Mouse (Mus musculus) splenic B cell, adult 2 months (primary cell): ENCODE results near the gene Akna.

ENCODE experiments used
- DNase-seq: peaks from one replicate; pipeline ENCODE4 v3.0.0-alpha.2; 2011; ENCODE audit warnings: low read depth, low spot score
- H3K27me3 ChIP-seq: 2 replicates; pipeline ENCODE4 v1.6.1; 2012; ENCODE audit warnings: mild to moderate bottlenecking, low read length, moderate library complexity, mixed read lengths; ENCODE audit not compliant: control insufficient read depth, poor library complexity, insufficient read depth, severe bottlenecking
- H3K36me3 ChIP-seq: 2 replicates; pipeline ENCODE4 v1.6.1; 2012; ENCODE audit warnings: mild to moderate bottlenecking, low read length, moderate library complexity, mixed read lengths; ENCODE audit not compliant: control insufficient read depth, poor library complexity, insufficient read depth, severe bottlenecking

Akna gene

DNA sequence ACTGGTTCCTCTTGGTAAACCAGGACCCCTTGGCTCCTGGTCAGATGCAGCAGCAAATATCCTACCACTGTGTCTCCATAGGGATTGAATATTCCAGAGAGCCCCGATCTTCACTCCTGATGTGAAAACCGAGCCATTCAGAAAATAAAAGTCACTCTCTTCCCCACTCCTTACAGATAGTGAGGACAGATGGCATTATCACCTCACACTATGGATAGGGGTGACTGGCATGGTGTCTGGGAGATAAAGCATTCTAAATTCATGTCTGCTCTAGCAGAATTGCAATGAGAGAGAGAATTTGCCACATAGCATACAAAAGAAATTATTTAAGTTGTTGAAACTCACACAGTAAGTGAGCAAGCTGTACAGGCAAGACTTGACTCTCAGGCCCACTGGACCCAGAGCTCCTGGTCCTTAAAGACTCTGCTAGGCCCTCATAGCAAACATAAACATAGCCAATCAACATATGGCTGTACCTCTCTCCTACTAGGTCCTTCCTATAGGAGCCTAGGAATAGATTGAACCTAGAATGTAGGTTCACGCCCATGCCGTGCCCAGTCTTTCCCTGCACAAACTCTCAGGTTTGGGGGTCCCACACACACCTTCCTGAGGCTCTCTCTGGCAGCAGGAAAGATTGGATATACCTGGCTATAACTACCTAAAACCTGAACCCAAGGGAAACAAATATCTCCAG lies 20.3 kb downstream of the Akna start:
- Histone ChIP-seq H3K27me3 (no peaks in the 10 kb centered on the region), H3K36me3 (peaks cover 24% of the 10 kb centered on the region)
- no peak for DNase-seq

DNA sequence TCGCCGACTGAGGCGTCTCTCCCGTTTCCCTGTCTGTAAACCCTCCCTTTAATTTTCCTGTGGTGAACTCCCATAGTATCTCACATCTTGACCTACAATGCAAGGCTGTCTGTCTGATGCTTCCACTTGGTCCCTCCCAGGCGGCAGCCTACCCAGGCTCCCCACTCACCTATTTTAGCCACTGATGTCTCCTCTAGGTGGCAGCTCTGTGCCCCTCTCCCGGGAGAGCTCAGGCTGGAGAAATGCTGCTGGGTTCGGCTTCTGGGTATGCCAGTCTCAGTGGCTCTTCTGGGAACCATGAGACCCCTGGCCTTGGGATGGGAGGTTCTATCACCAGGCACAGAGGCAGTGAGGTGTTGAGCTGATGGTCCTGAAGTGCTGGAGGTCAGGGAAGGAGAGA lies 25.7 kb downstream of the Akna start:
- Histone ChIP-seq H3K27me3 (no peaks in the 10 kb centered on the region), H3K36me3 (peaks cover 42% of the 10 kb centered on the region)
- no peak for DNase-seq

DNA sequence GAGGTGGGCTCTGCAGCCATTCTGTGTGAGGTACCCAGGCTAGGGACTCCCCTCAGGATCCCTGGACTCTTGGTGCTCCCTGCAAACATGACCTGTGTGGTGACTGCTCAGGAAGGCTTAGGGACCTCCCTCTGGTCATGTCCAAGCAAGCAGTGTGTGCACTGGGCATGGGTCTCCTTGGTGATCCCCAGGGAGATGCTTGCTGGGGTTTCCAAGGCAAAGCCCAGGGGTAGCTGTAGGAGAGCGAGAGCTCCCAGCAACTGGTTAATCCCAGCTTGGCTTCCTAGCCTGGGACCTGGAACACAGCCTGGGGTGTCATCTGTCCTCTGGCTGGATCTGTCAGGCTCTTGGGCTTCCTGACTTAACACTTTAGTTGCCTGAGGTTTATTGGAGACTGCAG lies 27.8 kb downstream of the Akna start:
- DNase-seq = no peak
- Histone ChIP-seq H3K27me3 (no peaks in the 10 kb centered on the region), H3K36me3 (peaks cover 55% of the 10 kb centered on the region)

DNA sequence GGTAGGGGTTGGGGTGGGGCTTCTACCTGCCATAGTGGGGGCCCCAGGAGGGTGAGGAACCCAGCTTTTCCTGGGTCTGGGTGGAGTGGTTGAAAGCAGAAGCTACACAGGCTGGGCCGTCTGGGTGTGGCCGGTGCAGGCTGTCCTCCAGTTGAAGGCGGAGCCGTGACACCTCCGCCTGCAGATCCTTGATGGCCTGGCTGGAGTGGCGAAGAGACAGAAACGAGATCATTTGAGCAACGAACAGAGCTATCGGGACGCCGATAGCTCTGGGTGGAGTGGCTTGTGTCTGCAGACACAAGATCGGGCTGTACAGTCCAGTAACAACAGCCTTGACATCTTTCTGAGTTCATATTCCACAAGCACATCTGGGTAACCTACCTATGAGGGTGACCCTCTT lies 28.8 kb downstream of the Akna start:
- DNase-seq = no peak
- peaks cover 62% of the 10 kb centered on the region for H3K36me3 ChIP-seq

DNA sequence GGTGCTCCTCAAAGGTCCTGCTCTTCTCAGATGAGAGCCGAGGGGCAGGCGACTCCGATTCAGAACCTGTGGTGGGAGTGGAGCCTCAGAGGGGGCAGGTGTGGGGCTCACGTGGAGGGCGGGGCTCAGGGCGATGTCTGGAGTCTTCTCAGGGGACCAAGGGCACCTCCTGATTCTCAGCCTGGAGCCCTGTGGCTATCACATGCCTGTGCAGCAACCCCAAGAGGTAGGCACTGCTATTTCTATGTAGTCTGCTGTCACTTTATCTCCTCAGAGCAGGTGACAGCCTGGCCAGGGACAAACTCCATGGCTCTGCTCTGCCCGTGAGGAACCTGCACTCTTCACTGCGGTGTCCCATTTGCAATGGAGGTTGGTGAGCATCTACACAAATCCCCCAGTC lies 29.8 kb downstream of the Akna start:
- H3K27me3 ChIP-seq = no peaks in the 10 kb centered on the region
- DNase-seq = no peak
- peaks cover 62% of the 10 kb centered on the region for H3K36me3 ChIP-seq

More for the DNA sequence above, 28.8 kb downstream of the Akna start:
- H3K27me3 ChIP-seq = no peaks in the 10 kb centered on the region

DNA sequence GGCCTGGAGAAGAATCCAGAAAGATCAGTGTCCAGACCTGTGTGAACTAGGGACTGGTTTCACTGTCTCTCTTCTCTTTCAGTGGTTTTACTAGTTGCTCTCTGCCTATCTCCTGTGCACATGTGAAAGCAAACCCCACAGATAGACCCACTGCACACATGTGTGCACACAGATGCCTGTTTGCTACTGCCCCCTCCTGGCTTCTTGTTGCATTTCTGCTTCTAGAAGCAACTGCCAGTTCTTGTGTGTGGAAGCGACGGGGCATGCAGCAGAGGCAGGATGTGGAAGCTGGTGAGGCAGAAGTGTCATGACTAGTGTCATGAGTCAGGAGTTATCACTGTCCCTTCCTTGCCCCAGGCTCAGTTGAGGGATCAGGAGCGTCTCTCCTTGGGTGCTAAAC lies 31.3 kb downstream of the Akna start:
- peak; percentile 87 for DNase-seq
- Histone ChIP-seq H3K27me3 (no peaks in the 10 kb centered on the region), H3K36me3 (peaks cover 64% of the 10 kb centered on the region)

DNA sequence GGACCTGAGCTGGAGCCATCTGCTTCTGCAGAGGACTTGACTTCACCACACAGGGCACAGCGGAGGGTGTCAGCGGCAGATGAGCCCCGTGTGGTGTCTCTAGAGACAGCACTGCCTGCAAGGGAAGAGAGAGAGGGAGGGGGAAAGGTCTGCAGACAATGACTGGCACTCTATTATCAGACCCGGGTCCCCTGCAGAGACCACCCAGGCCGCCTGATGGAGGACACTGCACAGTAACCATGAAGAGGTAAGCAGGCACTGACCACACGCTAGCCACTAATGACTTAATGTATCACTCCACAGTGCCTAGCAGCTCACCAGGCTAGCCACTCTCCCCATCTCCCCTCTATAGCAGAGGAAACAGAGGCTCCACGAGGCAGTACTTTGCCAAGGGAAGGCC lies 32.3 kb downstream of the Akna start:
- Histone ChIP-seq H3K36me3 (peaks cover 55% of the 10 kb centered on the region), H3K27me3 (no peaks in the 10 kb centered on the region)
- no peak for DNase-seq

DNA sequence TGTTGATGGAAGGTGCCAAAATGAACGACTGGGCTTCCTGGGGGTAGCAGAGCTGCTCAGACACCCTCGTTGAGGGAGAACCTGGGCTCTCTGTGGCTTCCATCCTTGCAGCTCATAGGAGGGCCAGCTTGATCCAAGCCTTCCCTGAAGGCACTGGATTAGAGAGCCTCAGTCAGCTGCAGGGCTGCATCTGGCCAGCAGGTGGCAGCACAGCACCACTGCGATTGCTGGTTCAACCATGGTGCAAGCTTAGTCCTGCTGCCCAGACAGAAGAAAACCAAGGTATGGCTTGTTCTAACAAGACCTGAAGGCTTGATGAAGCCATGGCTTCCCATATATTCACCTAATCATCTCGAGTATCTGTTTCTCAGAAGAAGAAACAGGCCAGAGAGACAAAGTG lies 34.6 kb downstream of the Akna start:
- peak; percentile 88 for DNase-seq
- no peaks in the 10 kb centered on the region for H3K27me3 ChIP-seq

DNA sequence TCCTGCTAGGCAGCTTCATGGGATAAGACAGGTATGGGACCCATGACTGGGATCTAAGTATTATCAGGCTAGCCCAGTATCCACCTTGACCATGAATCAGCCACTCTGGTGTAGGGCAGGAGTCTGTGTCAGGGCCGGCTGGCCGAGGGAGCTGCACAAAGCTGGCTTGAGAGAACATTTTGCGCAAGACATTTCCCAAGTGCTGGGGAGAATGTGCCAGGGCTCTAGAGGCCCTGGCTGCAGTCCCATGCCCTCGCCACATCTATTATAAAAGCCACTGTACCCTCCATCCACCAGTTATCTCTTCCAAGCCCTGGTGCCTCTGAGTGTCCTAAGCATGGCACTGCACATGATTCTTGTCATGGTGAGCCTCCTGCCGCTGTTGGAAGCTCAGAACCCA lies 41.0 kb downstream of the Akna start, which contains the start of gene Orm2:
Gene Orm2, plus strand, starts transcription at position 300 of the 400 bp plus-strand sequence.
- DNase-seq = no peak
- Histone ChIP-seq H3K27me3 (no peaks in the 10 kb centered on the region), H3K36me3 (peaks cover 5% of the 10 kb centered on the region; the same call in 1 of the 2 replicates)

More for the DNA sequence above, 34.6 kb downstream of the Akna start:
- peaks cover 42% of the 10 kb centered on the region for H3K36me3 ChIP-seq

DNA sequence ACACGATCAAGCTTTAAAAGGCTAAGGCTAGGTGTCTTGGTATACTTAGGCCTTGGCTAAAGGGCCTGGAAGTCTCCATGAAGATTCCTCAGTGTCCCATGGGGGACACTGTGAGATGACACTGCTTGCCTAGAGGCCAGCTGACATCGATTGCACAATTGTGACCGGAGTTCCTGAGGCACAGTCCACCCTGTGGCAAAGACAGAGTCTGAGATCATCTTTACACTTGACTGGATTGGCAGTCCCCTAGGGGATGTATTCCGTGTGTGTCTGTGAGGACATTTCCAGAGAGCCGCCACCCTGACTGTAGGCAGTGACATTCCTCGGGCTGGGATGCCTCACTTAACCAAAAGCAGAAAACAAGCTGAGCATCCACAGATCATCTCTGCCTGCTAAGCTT lies 43.3 kb downstream of the Akna start:
- peaks cover 4% of the 10 kb centered on the region; the same call in 1 of the 2 replicates for H3K36me3 ChIP-seq
- no peaks in the 10 kb centered on the region for H3K27me3 ChIP-seq
- no peak for DNase-seq

DNA sequence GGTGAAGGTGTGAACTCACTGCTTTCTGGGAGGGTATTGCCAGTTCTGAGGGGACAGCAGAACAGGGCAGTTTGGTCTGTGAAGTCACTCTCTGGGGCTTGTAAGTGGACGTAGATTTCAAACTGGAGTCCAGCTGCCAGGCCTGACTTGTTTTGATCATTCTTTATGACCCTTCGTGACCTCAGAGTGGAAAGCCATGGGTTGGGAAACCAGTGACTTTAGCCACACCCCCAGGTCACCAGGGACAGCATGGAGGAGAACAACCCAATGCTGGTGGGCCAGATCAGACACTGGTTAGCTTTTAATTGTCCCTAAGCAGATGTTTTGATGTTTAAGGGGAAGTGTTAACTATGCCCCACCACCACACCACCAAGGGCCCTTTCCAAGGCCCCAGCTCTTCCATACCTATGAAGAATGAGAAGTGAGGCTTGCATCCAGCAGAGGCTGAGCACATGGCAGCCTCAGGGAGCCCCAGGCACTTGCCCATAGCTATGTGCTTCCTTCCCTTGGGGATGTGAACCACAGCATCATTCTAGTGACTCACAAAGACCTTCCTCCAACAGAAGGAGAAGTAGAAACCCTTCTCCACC lies 46.1 kb downstream of the Akna start:
- DNase-seq = no peak
- H3K36me3 ChIP-seq = no peaks in the 10 kb centered on the region
- H3K27me3 ChIP-seq = no peaks in the 10 kb centered on the region

DNA sequence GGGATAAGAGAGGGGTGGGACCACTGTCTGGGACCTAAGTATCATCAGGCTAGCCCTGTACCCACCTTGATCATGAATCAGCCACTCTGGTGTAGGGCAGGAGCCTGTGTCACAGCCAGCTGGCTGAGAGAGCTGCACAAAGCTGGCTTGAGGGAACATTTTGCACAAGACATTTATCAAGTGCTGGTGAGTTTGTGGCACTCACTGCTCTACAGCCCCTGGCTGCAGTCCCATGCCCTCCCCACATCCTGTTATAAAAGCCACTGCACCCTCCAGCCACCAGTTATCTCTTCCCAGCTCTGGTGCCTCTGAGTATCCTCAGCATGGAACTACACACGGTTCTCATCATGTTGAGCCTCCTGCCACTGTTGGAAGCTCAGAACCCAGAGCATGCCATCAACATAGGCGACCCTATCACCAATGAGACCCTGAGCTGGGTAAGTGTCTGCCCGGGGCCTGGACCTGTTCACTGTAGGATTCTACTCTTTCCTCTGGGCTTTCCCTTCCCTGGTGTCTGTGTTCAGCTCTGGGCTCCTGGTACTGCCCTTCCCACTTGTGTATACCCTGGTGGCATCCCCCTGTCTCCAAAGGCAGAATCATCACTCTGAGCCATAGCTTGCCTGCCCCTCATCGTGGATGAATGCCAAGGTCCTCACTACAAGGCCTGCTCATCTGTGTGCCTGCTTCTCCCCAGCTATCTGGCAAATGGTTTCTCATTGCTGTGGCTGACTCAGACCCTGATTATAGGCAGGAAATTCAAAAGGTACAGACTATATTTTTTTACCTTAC lies 47.1 kb downstream of the Akna start, which contains the start of gene Orm3:
Gene Orm3, plus strand, starts transcription at position 286 of the 789 bp plus-strand sequence.
- DNase-seq = no peak
- Histone ChIP-seq H3K36me3 (no peaks in the 10 kb centered on the region), H3K27me3 (no peaks in the 10 kb centered on the region)

DNA sequence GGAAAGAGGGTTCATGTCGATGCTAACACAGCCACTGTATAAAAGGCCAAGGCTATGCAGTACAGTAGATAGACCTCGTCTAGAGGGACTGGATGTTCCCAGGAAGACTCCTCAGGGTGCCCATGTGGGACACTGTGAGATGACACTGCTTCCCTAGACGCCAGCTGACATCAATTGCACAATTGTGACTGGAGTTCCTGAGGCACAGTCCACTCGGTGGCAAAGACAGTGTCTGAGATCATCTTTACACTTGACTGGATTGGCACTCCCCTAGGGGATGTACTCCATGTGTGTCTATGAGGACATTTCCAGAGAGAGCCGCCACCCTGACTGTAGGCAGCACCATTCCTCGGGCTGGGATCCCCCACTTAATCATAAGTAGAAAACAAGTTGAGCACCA lies 54.6 kb downstream of the Akna start:
- no peak for DNase-seq
- Histone ChIP-seq H3K36me3 (no peaks in the 10 kb centered on the region), H3K27me3 (no peaks in the 10 kb centered on the region)

DNA sequence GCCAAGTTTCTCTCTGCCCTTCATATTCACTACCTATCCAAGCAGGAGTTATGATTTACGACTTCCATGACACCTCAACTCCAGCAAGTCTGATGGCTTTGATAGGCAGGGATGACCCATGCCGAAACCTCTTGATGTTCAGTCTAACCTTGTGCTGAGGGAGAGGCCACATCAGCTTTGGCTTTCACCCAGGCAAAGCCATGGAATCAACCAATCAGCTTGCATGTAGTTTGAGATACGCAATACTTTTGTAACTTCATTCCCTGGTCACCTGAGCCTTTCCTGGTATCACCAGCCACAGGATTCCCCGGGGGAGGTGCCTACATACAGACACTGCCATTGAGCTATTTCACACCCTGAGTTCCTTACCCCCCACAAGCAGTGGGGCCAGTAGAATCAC lies 56.5 kb downstream of the Akna start:
- no peak for DNase-seq
- H3K27me3 ChIP-seq = no peaks in the 10 kb centered on the region
- no peaks in the 10 kb centered on the region for H3K36me3 ChIP-seq

DNA sequence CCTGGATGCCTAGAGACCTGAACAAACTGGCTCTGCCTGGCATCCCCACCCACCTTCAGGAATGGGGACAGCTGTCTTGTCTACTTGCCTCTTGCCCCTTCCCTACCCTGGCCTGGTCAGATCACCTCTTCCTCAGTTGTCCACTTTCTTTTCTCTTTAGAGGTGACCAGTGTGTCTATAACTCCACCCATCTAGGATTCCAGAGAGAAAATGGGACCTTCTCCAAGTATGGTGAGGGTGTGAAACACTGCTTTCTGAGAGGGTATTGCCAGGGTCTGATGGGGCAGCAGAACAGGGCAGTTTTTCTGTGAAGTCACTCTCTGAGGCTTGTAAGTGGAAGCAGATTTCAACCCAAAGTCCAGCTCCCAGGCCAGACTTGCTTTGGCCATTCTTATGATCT lies 57.9 kb downstream of the Akna start:
- H3K36me3 ChIP-seq = no peaks in the 10 kb centered on the region
- DNase-seq = no peak
- no peaks in the 10 kb centered on the region for H3K27me3 ChIP-seq
